Mouse (Mus musculus): ENCODE results near the gene Pard3b. TPM values are rescaled to one million over a fixed set of nuclear protein-coding genes. Genes with fewer than 3 reads are reported as not detected.

Pard3b gene
- polyA plus RNA-seq, 1 experiment from 2014 or later: 7.2 TPM

DNA sequence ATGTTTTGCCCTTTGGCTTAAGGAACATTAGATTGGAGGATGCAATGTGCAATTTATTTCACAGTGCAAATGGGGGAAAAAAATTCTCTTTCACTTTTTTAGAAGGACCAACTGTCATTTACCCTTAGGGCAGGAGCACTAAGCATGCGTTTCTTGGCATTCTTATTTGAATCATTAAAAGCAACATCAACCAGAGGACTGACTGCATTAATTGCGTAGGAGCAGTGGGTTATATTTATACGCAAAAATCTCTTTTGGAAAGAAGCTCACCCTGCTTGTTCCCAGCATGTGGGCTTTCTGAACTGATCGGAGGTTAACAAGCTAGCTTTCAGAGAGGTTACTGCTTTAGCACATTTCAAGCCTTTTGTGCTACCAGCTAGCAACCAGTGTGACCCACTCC is 705.7 kb downstream of the Pard3b start:
- Histone ChIP-seq H3K4me1 (peaks cover 12% of the 10 kb centered on the region), H3K36me3 (replicated peaks) (no peaks in the 10 kb centered on the region), H3K27me3 (ENCODE audit: poor library complexity, severe bottlenecking) (peaks cover 29% of the 10 kb centered on the region), H3K4me3 (no peak overlapping the region), H3K27ac (no peak overlapping the region), H3K9me3 (no peaks in the 10 kb centered on the region)
- DNase-seq (ENCODE audit: extremely low spot score, low spot score): no peak
- 49% methylated on average over 4 of the region's 4 CpGs for WGBS

DNA sequence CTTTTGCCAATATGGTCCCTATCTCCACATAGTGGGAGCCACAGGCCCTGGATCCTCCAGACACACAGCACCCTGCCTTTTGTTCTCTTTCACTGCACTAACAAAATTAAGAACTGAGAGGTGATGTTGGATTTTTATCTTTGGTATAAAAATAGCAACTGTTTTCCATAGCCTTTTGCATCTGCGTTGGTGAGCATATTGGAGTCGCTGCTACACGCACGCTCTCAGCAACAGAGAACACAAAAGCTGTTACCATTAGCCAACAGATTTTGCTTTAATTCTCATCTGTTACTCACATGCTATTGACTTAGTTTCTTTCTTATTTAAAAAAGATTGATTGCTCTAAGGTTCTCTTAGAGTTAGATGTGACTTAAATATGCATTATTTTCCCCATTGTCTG is 709.7 kb downstream of the Pard3b start:
- no peak overlapping the region for H3K27ac ChIP-seq
- DNase-seq (ENCODE audit: extremely low spot score, low spot score): no peak
- H3K4me1 ChIP-seq: peaks cover 12% of the 10 kb centered on the region
- WGBS: 97% methylated on average over 4 of the region's 4 CpGs
- H3K9me3 ChIP-seq: no peaks in the 10 kb centered on the region
- no peak overlapping the region for H3K4me3 ChIP-seq
- H3K36me3 ChIP-seq (replicated peaks): no peaks in the 10 kb centered on the region
- H3K27me3 ChIP-seq (ENCODE audit: poor library complexity, severe bottlenecking): peaks cover 16% of the 10 kb centered on the region

DNA sequence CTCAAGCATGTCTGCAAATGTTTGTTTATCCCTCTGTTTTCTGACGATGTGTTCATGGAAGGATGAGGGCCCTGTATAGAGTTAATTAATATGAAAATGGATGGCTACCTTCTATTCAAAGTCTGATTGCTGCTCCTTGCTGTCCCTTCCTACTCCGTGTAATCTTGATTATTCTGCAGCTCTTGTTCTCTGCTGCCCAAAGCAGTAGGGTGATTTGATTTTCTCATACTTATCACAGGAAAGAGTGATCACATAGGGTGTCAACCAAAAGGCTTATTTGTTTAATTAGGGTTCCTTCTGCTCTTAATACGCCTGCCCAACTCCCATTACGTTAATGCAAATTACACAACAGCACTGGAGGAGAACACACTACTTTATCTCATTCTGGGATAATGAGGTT is 716.9 kb downstream of the Pard3b start:
- no peak for DNase-seq (ENCODE audit: extremely low spot score, low spot score)
- Histone ChIP-seq H3K4me1 (peaks cover 17% of the 10 kb centered on the region; the same call in 1 of the 2 replicates), H3K9me3 (no peaks in the 10 kb centered on the region), H3K27me3 (ENCODE audit: poor library complexity, severe bottlenecking) (no peaks in the 10 kb centered on the region), H3K27ac (no peak overlapping the region), H3K36me3 (replicated peaks) (no peaks in the 10 kb centered on the region), H3K4me3 (no peak overlapping the region)
- 46% methylated on average over 4 of the region's 4 CpGs for WGBS

DNA sequence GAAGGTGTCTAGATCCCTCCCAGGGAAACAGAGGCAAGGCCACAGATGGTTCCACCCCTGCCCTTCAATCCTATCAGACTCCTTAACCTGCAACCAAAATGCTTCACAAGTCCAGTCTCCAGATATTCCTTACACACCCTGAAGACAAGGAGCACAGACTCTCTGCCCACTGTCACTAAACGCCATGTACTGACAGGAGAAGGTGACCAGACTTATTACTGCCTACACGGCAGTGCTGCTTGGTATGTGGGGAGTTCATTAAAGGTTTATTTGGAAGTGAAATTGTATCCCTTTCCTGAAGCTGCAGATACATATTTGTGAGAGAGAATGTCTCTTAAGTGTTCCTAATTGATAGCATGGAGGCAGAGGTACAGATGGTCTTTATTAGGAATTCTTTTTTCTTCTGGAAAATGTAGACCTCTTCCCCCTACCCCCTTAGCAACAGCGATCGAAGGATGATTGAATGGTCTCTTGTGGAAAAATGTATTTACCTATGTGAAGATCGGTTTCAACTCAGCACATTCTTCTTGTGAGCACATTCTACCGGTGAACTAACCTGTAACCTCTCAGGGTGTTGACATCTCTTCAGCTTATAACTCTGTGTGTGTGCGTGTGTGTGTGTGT is 735.9 kb downstream of the Pard3b start:
- H3K27me3 ChIP-seq (ENCODE audit: poor library complexity, severe bottlenecking): no peaks in the 10 kb centered on the region
- H3K4me1 ChIP-seq: peaks cover 7% of the 10 kb centered on the region
- no peaks in the 10 kb centered on the region for H3K36me3 ChIP-seq (replicated peaks)
- no peak overlapping the region for H3K27ac ChIP-seq
- H3K9me3 ChIP-seq: no peaks in the 10 kb centered on the region
- 72% methylated on average over 7 of the region's 7 CpGs for WGBS
- DNase-seq (ENCODE audit: extremely low spot score, low spot score): no peak
- H3K4me3 ChIP-seq: no peak overlapping the region

DNA sequence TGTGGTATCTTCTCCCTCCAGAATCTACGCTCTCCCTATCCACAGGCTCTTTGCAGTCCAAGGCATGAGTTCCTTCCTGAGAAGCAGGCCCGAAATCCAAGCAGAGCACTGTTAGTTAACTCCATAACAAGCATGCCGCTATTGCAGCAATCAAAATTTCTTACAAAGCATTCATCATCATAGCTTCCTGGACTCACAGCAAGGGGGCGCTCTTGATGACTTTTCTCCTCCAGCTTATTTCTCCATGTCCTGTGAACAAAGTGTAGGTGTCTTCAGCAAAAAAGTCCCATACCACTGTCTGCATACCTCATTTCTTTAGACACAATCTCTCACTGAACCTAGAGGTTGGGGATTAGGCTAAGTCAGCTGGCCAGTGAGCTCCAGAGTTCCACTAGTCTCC is 739.7 kb downstream of the Pard3b start:
- peaks cover 13% of the 10 kb centered on the region for H3K4me1 ChIP-seq
- 84% methylated on average over 4 of the region's 4 CpGs for WGBS
- H3K27ac ChIP-seq: no peak overlapping the region
- no peaks in the 10 kb centered on the region for H3K36me3 ChIP-seq (replicated peaks)
- H3K4me3 ChIP-seq: no peak overlapping the region
- no peaks in the 10 kb centered on the region for H3K9me3 ChIP-seq
- DNase-seq (ENCODE audit: extremely low spot score, low spot score): no peak
- H3K27me3 ChIP-seq (ENCODE audit: poor library complexity, severe bottlenecking): no peaks in the 10 kb centered on the region

DNA sequence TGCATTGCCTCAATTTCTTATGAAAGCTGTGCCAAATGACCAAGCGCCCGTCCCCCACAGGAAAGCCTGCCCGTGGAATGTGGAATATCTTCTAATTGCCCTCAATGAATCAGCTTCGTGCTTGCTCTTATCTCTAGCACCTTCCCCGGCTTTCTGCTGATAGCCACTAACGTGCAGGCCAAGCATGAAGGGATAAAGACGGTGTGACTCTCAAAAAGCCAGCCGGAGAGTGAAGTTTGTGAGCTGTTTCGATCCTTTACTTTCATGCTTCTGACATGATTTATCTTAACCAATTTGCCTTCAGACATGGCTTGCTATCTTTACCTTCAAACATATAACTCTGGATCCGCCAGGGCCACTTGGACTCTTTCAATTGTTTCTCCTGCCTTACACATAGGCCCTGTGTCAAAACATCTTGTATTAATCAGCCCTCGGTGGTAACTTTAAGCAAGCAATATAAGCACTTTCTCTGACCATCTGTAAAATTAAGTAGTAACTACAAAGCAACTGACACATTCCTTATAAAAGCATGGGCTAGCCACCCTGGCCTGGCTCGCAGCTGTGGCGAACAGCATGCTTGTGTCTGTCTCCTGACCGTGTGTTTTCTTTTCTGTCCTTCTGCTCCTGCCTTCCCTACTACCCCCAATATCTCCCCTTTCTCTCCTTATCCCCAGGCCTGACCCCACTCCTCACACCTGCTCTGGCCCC is 744.3 kb downstream of the Pard3b start:
- Histone ChIP-seq H3K36me3 (replicated peaks) (no peaks in the 10 kb centered on the region), H3K4me3 (no peak overlapping the region), H3K27me3 (ENCODE audit: poor library complexity, severe bottlenecking) (no peaks in the 10 kb centered on the region), H3K4me1 (peaks cover 11% of the 10 kb centered on the region), H3K27ac (no peak overlapping the region), H3K9me3 (no peaks in the 10 kb centered on the region)
- 53% methylated on average over 14 of the region's 14 CpGs for WGBS
- DNase-seq (ENCODE audit: extremely low spot score, low spot score): no peak

DNA sequence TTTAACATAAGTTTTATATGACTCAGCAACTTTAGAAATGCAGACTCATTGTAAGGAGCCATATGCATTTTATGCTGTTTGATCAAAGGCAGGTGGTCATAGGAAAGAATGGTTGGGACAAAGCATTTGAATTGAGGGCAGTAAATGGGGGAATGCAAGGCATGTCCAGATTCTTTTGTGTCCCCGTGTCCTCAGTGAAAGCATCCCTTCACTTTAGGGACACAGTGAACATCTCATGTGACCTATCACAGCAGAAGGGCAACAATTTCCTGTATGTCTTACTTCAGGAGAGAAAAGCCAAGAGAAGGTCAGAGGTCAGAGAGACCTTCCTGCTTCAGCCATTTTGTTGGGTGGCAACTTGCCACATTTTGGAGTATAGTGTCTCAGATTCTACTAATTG is 745.6 kb downstream of the Pard3b start:
- Histone ChIP-seq H3K36me3 (replicated peaks) (no peaks in the 10 kb centered on the region), H3K9me3 (no peaks in the 10 kb centered on the region), H3K4me1 (peaks cover 11% of the 10 kb centered on the region), H3K27ac (no peak overlapping the region), H3K27me3 (ENCODE audit: poor library complexity, severe bottlenecking) (no peaks in the 10 kb centered on the region), H3K4me3 (no peak overlapping the region)
- WGBS: 82% methylated on average over 1 of the region's 1 CpGs
- DNase-seq (ENCODE audit: extremely low spot score, low spot score): no peak

DNA sequence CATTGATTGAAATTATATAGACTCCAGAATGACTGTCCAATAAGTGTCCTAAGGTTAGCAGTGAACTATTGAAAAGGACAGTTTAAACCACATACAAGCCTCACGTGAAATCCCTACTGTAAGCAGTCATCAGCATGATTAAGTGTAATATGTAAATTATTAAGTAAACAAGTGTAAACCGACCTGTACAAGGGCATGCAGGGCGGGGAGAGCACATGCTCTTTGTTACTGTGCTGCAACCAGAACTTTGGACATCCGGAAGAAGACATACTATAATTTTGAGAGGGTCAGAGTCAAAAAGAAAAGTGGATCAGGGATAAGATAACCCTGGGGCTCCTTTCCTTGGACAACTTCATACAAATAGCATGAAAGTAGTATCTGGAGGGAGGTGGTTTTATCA is 749.4 kb downstream of the Pard3b start:
- no peak overlapping the region for H3K4me3 ChIP-seq
- no peak overlapping the region for H3K27ac ChIP-seq
- DNase-seq (ENCODE audit: extremely low spot score, low spot score): no peak
- no peaks in the 10 kb centered on the region for H3K9me3 ChIP-seq
- no peaks in the 10 kb centered on the region for H3K36me3 ChIP-seq (replicated peaks)
- peaks cover 13% of the 10 kb centered on the region for H3K4me1 ChIP-seq
- H3K27me3 ChIP-seq (ENCODE audit: poor library complexity, severe bottlenecking): no peaks in the 10 kb centered on the region
- WGBS: 93% methylated on average over 4 of the region's 4 CpGs

DNA sequence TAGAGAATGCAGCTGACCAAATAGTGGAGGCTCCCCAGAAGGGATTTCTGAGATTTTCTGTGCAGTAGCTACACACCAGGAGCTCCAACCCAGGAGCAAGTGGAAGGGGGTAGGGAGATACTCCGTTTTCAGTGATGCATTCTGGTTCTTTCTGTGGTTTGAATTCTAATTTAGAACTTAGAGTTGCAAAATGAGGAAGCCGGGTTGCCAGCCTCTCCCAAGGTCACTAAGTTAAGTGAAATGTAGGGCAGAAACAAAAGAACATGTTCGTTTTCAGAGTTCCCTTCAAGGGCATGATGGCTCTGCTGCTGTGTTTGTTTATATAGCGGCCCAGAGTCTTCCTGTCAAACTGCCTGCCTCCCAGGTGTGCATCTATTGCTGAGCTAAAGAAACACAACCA is 754.2 kb downstream of the Pard3b start:
- H3K4me1 ChIP-seq: peaks cover 13% of the 10 kb centered on the region
- H3K27ac ChIP-seq: no peak overlapping the region
- no peaks in the 10 kb centered on the region for H3K36me3 ChIP-seq (replicated peaks)
- no peaks in the 10 kb centered on the region for H3K9me3 ChIP-seq
- no peak for DNase-seq (ENCODE audit: extremely low spot score, low spot score)
- no peaks in the 10 kb centered on the region for H3K27me3 ChIP-seq (ENCODE audit: poor library complexity, severe bottlenecking)
- WGBS: 64% methylated on average over 4 of the region's 4 CpGs
- H3K4me3 ChIP-seq: no peak overlapping the region

DNA sequence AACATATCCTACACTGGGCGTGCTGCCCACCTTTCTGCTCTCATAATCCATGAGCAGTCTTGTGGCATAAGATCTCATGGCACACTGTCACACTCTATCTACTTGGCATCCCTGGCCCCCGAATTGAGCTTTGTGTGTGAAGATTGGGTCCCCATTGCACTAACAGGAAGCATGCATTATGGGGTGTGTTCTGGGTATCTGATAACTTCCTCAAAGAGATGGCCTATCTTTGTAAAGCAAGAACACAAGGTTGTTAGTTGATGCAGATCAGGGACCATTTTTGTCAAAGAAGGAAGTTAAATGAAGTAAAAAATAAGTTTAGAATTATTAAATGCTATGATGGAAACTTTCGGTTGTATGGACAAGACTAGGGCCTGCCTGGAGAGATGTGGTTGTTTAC is 755.9 kb downstream of the Pard3b start:
- no peak for DNase-seq (ENCODE audit: extremely low spot score, low spot score)
- Histone ChIP-seq H3K27ac (no peak overlapping the region), H3K36me3 (replicated peaks) (no peaks in the 10 kb centered on the region), H3K4me1 (peaks cover 13% of the 10 kb centered on the region), H3K27me3 (ENCODE audit: poor library complexity, severe bottlenecking) (no peaks in the 10 kb centered on the region), H3K4me3 (no peak overlapping the region), H3K9me3 (no peaks in the 10 kb centered on the region)
- WGBS: 94% methylated on average over 3 of the region's 3 CpGs

DNA sequence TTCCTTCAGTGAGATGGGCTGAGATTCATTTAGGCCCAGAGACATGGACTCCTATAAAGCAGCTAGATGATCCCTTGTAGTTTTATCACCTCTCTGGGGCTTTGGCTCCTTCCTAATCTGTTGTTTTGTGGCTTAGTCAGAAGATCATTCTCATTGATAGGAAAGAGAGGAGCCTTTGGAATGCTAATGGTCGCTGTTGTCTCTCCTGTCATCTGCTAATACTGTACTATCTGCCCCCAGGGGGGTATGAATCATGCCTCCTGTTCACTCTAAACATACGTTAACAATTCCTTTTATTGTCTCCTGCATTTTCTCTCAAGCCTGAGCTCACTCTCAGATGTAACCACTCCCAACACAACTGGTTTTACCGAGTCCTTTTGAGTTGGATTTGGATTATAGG is 759.6 kb downstream of the Pard3b start:
- H3K4me3 ChIP-seq: no peak overlapping the region
- H3K36me3 ChIP-seq (replicated peaks): no peaks in the 10 kb centered on the region
- H3K9me3 ChIP-seq: no peaks in the 10 kb centered on the region
- no peak overlapping the region for H3K27ac ChIP-seq
- no peak for DNase-seq (ENCODE audit: extremely low spot score, low spot score)
- 0 out of 2 replicates have a peak, but pooled peaks cover 4% of the 10 kb centered on the region for H3K27me3 ChIP-seq (ENCODE audit: poor library complexity, severe bottlenecking)
- H3K4me1 ChIP-seq: peaks cover 3% of the 10 kb centered on the region; the same call in 1 of the 2 replicates
- 24% methylated on average over 3 of the region's 3 CpGs for WGBS

DNA sequence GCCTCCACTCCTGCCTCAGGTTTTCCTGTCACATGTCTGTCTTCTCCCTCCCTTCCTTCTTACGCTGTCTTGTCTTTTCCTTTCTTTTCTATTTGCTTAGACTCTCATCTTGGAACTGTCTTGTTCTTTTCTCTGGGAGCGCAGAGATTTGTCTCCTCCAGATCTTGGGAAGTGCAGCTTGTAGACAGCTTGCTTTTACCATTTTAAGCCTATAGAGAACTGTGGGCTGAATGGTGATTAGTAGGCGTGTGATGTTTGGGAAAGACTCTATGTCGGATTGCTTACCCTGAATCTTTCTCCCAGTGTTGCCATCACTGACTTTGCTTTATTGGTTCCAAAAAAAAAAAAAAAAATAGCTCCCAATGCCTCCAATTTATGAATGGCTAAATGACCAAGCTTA is 760.1 kb downstream of the Pard3b start:
- Histone ChIP-seq H3K4me1 (no peaks in the 10 kb centered on the region), H3K4me3 (no peak overlapping the region), H3K27me3 (ENCODE audit: poor library complexity, severe bottlenecking) (0 out of 2 replicates have a peak, but pooled peaks cover 4% of the 10 kb centered on the region), H3K27ac (no peak overlapping the region), H3K9me3 (no peaks in the 10 kb centered on the region), H3K36me3 (replicated peaks) (no peaks in the 10 kb centered on the region)
- 83% methylated on average over 4 of the region's 4 CpGs for WGBS
- DNase-seq (ENCODE audit: extremely low spot score, low spot score): no peak

DNA sequence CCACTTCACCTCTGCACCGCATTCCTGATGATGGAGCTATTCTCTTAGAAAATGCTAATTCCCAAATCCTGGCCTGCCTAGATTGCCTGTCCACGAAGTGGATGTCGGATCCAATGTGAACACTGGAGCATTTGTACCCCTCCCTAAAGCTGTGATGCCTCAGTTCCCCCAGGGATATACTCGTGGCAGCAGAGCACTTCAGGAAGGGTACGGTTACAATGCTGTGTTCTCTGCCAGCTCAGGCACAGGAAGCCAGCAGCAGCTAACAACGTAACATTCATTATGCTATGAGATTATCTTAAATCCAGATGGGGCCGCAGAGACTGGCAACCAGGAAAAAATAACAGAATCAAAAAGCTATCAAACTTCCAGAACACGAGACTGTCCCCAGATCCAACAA is 766.4 kb downstream of the Pard3b start:
- DNase-seq (ENCODE audit: extremely low spot score, low spot score): no peak
- Histone ChIP-seq H3K27ac (no peak overlapping the region), H3K4me3 (no peak overlapping the region), H3K36me3 (replicated peaks) (no peaks in the 10 kb centered on the region), H3K27me3 (ENCODE audit: poor library complexity, severe bottlenecking) (peaks cover 27% of the 10 kb centered on the region), H3K4me1 (peaks cover 2% of the 10 kb centered on the region; the same call in 1 of the 2 replicates), H3K9me3 (no peaks in the 10 kb centered on the region)
- WGBS: 60% methylated on average over 8 of the region's 8 CpGs
